Mouse (Mus musculus) kidney, embryonic 14.5 days (tissue): Measurements from ENCODE around the gene Ap1s3. TPM values are rescaled to one million over a fixed set of nuclear protein-coding genes. Genes with fewer than 3 reads are reported as not detected.

Source experiments
- polyA plus RNA-seq: library from polyadenylated mRNA; unstranded; fragments of >200 nt; fragmentation: Nextera tagmentation; extraction: Ambion mirVana; gene quantifications from 2 replicates; pipeline ENCODE4 v1.2.1, GENCODE M21; 2014

The Ap1s3 gene
- polyA plus RNA-seq, 1 experiment from 2014 or later, result 0.92 TPM

Other genes with a start within 250 kb of the Ap1s3 start
- 0.22 TPM in 1 of 2 replicates, not detected in the other for gene Scg2, start 231.9 kb downstream of the Ap1s3 start, polyA plus RNA-seq
- 48.6 and 57.3 TPM in 2 replicates for gene Mrpl44, start 104.0 kb upstream of the Ap1s3 start, polyA plus RNA-seq
- 26.3 and 38.8 TPM in 2 replicates for gene Wdfy1, start 104.2 kb upstream of the Ap1s3 start, polyA plus RNA-seq
- gene Serpine2, start 189.2 kb upstream of the Ap1s3 start, polyA plus RNA-seq, result 108 and 136 TPM in 2 replicates